8 mouse cellular contexts compared by ENCODE assay signal in the genomic region with DNA sequence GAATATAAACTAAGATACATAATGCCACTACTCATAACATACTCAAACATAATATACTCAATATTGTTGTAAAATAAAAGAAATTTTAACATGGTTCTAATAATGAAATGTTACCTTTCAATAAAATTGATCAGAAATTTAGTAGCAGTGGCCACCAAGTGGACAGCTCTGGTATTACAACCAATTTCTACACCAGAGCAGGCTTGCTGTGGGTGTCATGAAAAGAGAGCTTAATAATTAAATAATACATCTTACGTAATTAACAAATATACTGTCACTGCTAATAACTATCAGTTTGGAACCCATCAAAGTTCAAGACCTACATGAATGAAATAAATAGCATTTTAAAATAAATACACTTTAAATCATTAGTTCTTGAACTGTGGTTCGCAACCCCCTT.
DNase-seq lines count a peak whose midpoint lies in the region; ATAC-seq and TF ChIP-seq lines count a peak whose summit lies in the region.
"Had no signal": no experiment of that assay in that cellular context is flagged by ENCODE, and none has a peak within 500 bp of the region (broad histone marks: within the 10 kb centered on the region; RNA-seq: fewer than 3 reads in every experiment).

No protein-coding gene starts in this region.

- H3K27me3 ChIP-seq in kidney, embryonic 16.5 days (ENCODE audit: insufficient read depth, low read length) = no peaks in the 10 kb centered on the region
- no peaks in the 10 kb centered on the region for H3K27me3 ChIP-seq in MEL (ENCODE audit: control insufficient read depth in 1 of 2, insufficient read depth in 2 of 2, low read length in 2 of 2)

- H3K79me2 ChIP-seq in MEL (ENCODE audit: control insufficient read depth, insufficient read depth, low read length, poor library complexity) = no peaks in the 10 kb centered on the region

- no peaks in the 10 kb centered on the region for H3K9me3 ChIP-seq in kidney, embryonic 16.5 days (ENCODE audit: low read length)
- no peaks in the 10 kb centered on the region for H3K9me3 ChIP-seq in MEL (replicated peaks; ENCODE audit: insufficient read depth, low read length)

- intact Hi-C loops in heart, postnatal 14 days (cut with DNase I) = loop anchor here (2.0 kb wide), 1 partner anchor 1114 kb away; no protein-coding TSS in a partner anchor

- no peak overlapping the region for H3K9ac ChIP-seq in kidney, embryonic 16.5 days (replicated peaks; ENCODE audit: low read length)
- no peak overlapping the region for H3K9ac ChIP-seq in MEL (ENCODE audit: control insufficient read depth, low read depth, low read length, poor library complexity, severe bottlenecking)

- H3K27ac ChIP-seq in kidney, embryonic 16.5 days (ENCODE audit: low read length) = no peak overlapping the region
- no peak overlapping the region for H3K27ac ChIP-seq in MEL (ENCODE audit: control insufficient read depth, low read depth, low read length)

- no peak for TF ChIP-seq POLR2A in MEL (IDR thresholded peaks at IDR 0.05; ENCODE audit: control insufficient read depth in 1 of 2, insufficient read depth in 1 of 2, low read depth in 1 of 2, low read length in 2 of 2, poor library complexity in 1 of 2)

- peak; percentile 2 for DNase-seq in kidney, adult 11 months
- DNase-seq in MEL (ENCODE audit: low read depth, low spot score) = peak; percentile 59
- DNase-seq in c-Kit-positive CD71-negative TER-119-negative erythroid progenitor cells, embryonic 14.5 days (ENCODE audit: low read depth) = peak; percentile 13
- peak; percentile 19 to 60 for DNase-seq in heart, postnatal 14 days
- peak; percentile 5 to 6 for DNase-seq in left cerebral cortex, adult 8-10 months (ENCODE audit: low spot score in 2 of 2)
- peak; percentile 39 for DNase-seq in right cerebral cortex, postnatal 14 days

- peak; percentile 83 for TF ChIP-seq RAD21 in MEL (IDR thresholded peaks at IDR 0.05; ENCODE audit: low read depth, low read length)

- no peak overlapping the region for H3K4me2 ChIP-seq in kidney, embryonic 16.5 days (replicated peaks; ENCODE audit: low read depth, low read length)

- TF ChIP-seq CTCF in MEL (IDR thresholded peaks at IDR 0.05 in 2 of 3, conservative IDR thresholded peaks at IDR 0.05 in 1 of 3; ENCODE audit: control insufficient read depth in 1 of 3, insufficient read depth in 1 of 3, low read depth in 2 of 3, low read length in 3 of 3, poor library complexity in 1 of 3, severe bottlenecking in 1 of 3) = peak; percentile 44 to 72 (median 52)

- WGBS in kidney, embryonic 16.5 days = 64% methylated on average over 2 of the region's 2 CpGs

- no peaks in the 10 kb centered on the region for H3K4me1 ChIP-seq in kidney, embryonic 16.5 days (ENCODE audit: insufficient read depth, low read length)
- H3K4me1 ChIP-seq in MEL (ENCODE audit: control insufficient read depth in 1 of 2, insufficient read depth in 2 of 2, low read length in 2 of 2) = no peaks in the 10 kb centered on the region

- no peak overlapping the region for H3K4me3 ChIP-seq in kidney, embryonic 16.5 days (ENCODE audit: low read length)
- no peak overlapping the region for H3K4me3 ChIP-seq in MEL (ENCODE audit: control insufficient read depth in 1 of 2, insufficient read depth in 1 of 2, low read depth in 2 of 2, low read length in 2 of 2)
- H3K4me3 ChIP-seq: erythroblast, embryonic 14.5 days had no signal

- no peaks in the 10 kb centered on the region for H3K36me3 ChIP-seq in kidney, embryonic 16.5 days (ENCODE audit: insufficient read depth, low read length)
- H3K36me3 ChIP-seq in MEL (ENCODE audit: control insufficient read depth in 1 of 2, insufficient read depth in 2 of 2, low read length in 2 of 2) = no peaks in the 10 kb centered on the region

- no peak for TF ChIP-seq EP300 in MEL (IDR thresholded peaks at IDR 0.05; ENCODE audit: low read depth in 1 of 2, low read length in 2 of 2)

- ATAC-seq in kidney, embryonic 16.5 days (ENCODE audit: low FRiP score, low TSS enrichment) = no peak

TF ChIP-seq in MEL, 35 proteins besides CTCF, POLR2A, EP300 and RAD21:
- TF ChIP-seq ZC3H11A (IDR thresholded peaks at IDR 0.05; ENCODE audit: low read depth, low read length) (peak; percentile 77), SMC3 (IDR thresholded peaks at IDR 0.05; ENCODE audit: low read depth, low read length) (peak; percentile 86), BHLHE40 (IDR thresholded peaks at IDR 0.05; ENCODE audit: borderline replicate concordance, low read depth, low read length) (no peak), MYB (IDR thresholded peaks at IDR 0.05; ENCODE audit: low read depth, low read length) (no peak)

Comparison
In these comparisons a context has a peak if more than half of its experiments do, and no peak if none do; other contexts are left out.
1. DNase-seq: peak in every context shown above with its lines; median percentile 59 in MEL; 40 in heart, postnatal 14 days; 39 in right cerebral cortex, postnatal 14 days; 13 in c-Kit-positive CD71-negative TER-119-negative erythroid progenitor cells, embryonic 14.5 days; 6 in left cerebral cortex, adult 8-10 months; 2 in kidney, adult 11 months.